Mouse (Mus musculus) thymus, adult 2 months (tissue): ENCODE measurements around the gene Ccdc51.

Experiments used
- CTCF ChIP-seq: fragments of 200-500 bp; IDR thresholded peaks from 2 replicates; pipeline ENCODE4 v1.5.1; 2012; ENCODE audit warnings: mild to moderate bottlenecking, control low read depth, low read length, moderate library complexity, borderline replicate concordance; ENCODE audit not compliant: control insufficient read depth, poor library complexity, insufficient read depth; ENCODE audit errors: extremely low read depth
- POLR2A ChIP-seq: fragments of 200-500 bp; IDR thresholded peaks from 2 replicates; pipeline ENCODE4 v1.6.1; 2012; ENCODE audit warnings: mild to moderate bottlenecking, low read length, control low read depth, moderate library complexity; ENCODE audit not compliant: control insufficient read depth, poor library complexity, insufficient read depth; ENCODE audit errors: extremely low read depth

DNA sequence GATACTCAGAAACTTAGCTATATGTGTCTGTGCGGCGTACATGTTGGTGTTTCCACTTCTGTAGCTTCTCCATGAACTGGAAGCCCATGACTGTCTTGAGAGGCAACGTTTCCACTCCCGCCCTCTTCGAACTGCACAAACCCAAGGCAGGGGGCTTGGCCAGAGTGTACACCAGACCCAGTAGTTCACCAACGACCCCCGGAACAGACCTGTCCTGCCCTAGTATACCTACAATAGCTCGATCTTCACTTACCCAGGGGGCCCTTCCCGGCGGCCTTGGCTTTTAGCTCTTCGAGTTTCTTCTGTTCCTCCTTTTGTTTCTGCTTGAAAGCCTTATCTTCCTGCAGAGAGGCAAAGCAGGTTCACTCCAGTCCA, 557 bp upstream of the Ccdc51 start:
- TF ChIP-seq POLR2A, result no peak
- TF ChIP-seq CTCF, result no peak
